Mouse (Mus musculus) kidney, postnatal 0 days (tissue): ENCODE measurements around the gene Brd3. TPM values are rescaled to one million over a fixed set of nuclear protein-coding genes. Genes with fewer than 3 reads are reported as not detected.
"Not testable (repeated sequence)": the region's sequence is repeated elsewhere in the genome, so short reads cannot be mapped to it uniquely, and the experiment has no call there.

Experiments
- ATAC-seq: fragments of 200-750 bp; cut with Nextera tagmentation; replicated peaks from 2 replicates; pipeline ENCODE4 v1.8.0; 2017; ENCODE audit warnings: low read depth, moderate number of reproducible peaks, moderate TSS enrichment, moderate library complexity; ENCODE audit not compliant: low FRiP score
- DNase-seq: peaks from one replicate; pipeline ENCODE4 v3.0.0-alpha.2; 2016; ENCODE audit warnings: low spot score
- H3K27ac ChIP-seq: fragments of 300-500 bp; sonication (generic); 2 replicates; pipeline ENCODE4 v1.5.1; 2014; ENCODE audit warnings: mild to moderate bottlenecking
- H3K27me3 ChIP-seq: fragments of 300-500 bp; sonication (generic); 2 replicates; pipeline ENCODE4 v1.6.1; 2014; ENCODE audit warnings: low read length, mixed read lengths; ENCODE audit not compliant: insufficient read depth
- H3K36me3 ChIP-seq: fragments of 300-500 bp; sonication (generic); 2 replicates; pipeline ENCODE4 v1.6.1; 2014; ENCODE audit warnings: low read length, mixed read lengths; ENCODE audit not compliant: insufficient read depth
- H3K4me1 ChIP-seq: fragments of 300-500 bp; sonication (generic); replicated peaks from 2 replicates; pipeline ENCODE4 v1.6.1; 2014; ENCODE audit warnings: antibody characterized with exemption, low read length, mixed read lengths; ENCODE audit not compliant: insufficient read depth
- H3K4me2 ChIP-seq: fragments of 300-500 bp; sonication (generic); 2 replicates; pipeline ENCODE4 v1.6.1; 2014; ENCODE audit warnings: mild to moderate bottlenecking, low read length, moderate library complexity, mixed read lengths
- H3K4me3 ChIP-seq: fragments of 300-500 bp; sonication (generic); replicated peaks from 2 replicates; pipeline ENCODE4 v1.5.1; 2014; ENCODE audit warnings: low read depth, low read length
- H3K9ac ChIP-seq: fragments of 300-500 bp; sonication (generic); 2 replicates; pipeline ENCODE4 v1.6.1; 2014; ENCODE audit warnings: low read depth, low read length
- H3K9me3 ChIP-seq: fragments of 300-500 bp; sonication (generic); replicated peaks from 2 replicates; pipeline ENCODE4 v1.6.1; 2016; ENCODE audit warnings: low read length, inconsistent platforms, mixed read lengths
- CTCF ChIP-seq: IDR thresholded peaks from 2 replicates; pipeline ENCODE4 v1.5.1; 2016; ENCODE audit warnings: antibody characterized with exemption, low read depth, mild to moderate bottlenecking, moderate library complexity
- WGBS: fragments of 180-500 bp; shearing (Covaris S2); extraction: QIAGEN DNeasy Blood & Tissue Kit; methylation state at CpG from one replicate; pipeline ENCODE4 v1.1.7; 2014; 5-methylcytosine and 5-hydroxymethylcytosine counted together
- polyA plus RNA-seq: library from polyadenylated mRNA; unstranded; fragments of >200 nt; fragmentation: Nextera tagmentation; extraction: Ambion mirVana; gene quantifications from 2 replicates; pipeline ENCODE4 v1.2.1, GENCODE M21; 2015

The Brd3 gene
- polyA plus RNA-seq, 1 experiment from 2014 or later, result 91.4 TPM

GRCm38 (mm10) chr2:27539336-27539735 lies 31.9 kb upstream of the Brd3 start:
- no peak for DNase-seq
- H3K4me3 ChIP-seq, result no peak overlapping the region
- TF ChIP-seq CTCF, result no peak
- peak overlapping the region; percentile 56; the same call in 1 of the 2 replicates for H3K4me2 ChIP-seq
- peak overlapping the region; percentile 58 for H3K27ac ChIP-seq
- ATAC-seq, result no peak
- 11% methylated on average over 5 of the region's 5 CpGs for WGBS
- H3K9me3 ChIP-seq, result no peaks in the 10 kb centered on the region
- H3K4me1 ChIP-seq, result peaks cover 12% of the 10 kb centered on the region; the same call in 1 of the 2 replicates
- no peak overlapping the region for H3K9ac ChIP-seq
- no peaks in the 10 kb centered on the region for H3K27me3 ChIP-seq
- H3K36me3 ChIP-seq, result peaks cover 18% of the 10 kb centered on the region

GRCm38 (mm10) chr2:27538455-27539330 lies 31.2 kb upstream of the Brd3 start:
- H3K4me1 ChIP-seq, result peaks cover 12% of the 10 kb centered on the region; the same call in 1 of the 2 replicates
- not testable (repeated sequence) for H3K27me3 ChIP-seq, H3K4me3 ChIP-seq, DNase-seq, H3K9ac ChIP-seq, H3K9me3 ChIP-seq, ATAC-seq
- H3K27ac ChIP-seq, result peak overlapping the region; percentile 58; the same call in 1 of the 2 replicates
- peak overlapping the region; percentile 56; the same call in 1 of the 2 replicates for H3K4me2 ChIP-seq
- WGBS, result 65% methylated on average over 5 of the region's 5 CpGs
- peaks cover 24% of the 10 kb centered on the region for H3K36me3 ChIP-seq
- TF ChIP-seq CTCF, result peak; percentile 17; the same call in 1 of the 2 replicates

GRCm38 (mm10) chr2:27518283-27518682 lies 10.8 kb upstream of the Brd3 start:
- Histone ChIP-seq H3K36me3 (peaks cover 36% of the 10 kb centered on the region), H3K9me3 (no peaks in the 10 kb centered on the region), H3K4me3 (no peak overlapping the region), H3K9ac (no peak overlapping the region), H3K27me3 (no peaks in the 10 kb centered on the region), H3K4me2 (no peak overlapping the region), H3K4me1 (peaks cover 19% of the 10 kb centered on the region; the same call in 1 of the 2 replicates), H3K27ac (no peak overlapping the region)
- peak; percentile 56 for TF ChIP-seq CTCF
- peak; percentile 18 for DNase-seq
- no peak for ATAC-seq
- 95% methylated on average over 3 of the region's 3 CpGs for WGBS

GRCm38 (mm10) chr2:27516289-27516688 lies 8.8 kb upstream of the Brd3 start:
- Histone ChIP-seq H3K4me1 (peaks cover 19% of the 10 kb centered on the region; the same call in 1 of the 2 replicates), H3K4me3 (peak overlapping the region; percentile 58), H3K27me3 (no peaks in the 10 kb centered on the region), H3K36me3 (peaks cover 27% of the 10 kb centered on the region), H3K4me2 (peak overlapping the region; percentile 88), H3K9me3 (no peaks in the 10 kb centered on the region), H3K9ac (peak overlapping the region; percentile 85), H3K27ac (no peak overlapping the region)
- no peak for DNase-seq
- WGBS, result 13% methylated on average over 1 of the region's 1 CpGs
- no peak for ATAC-seq
- TF ChIP-seq CTCF, result no peak

DNA sequence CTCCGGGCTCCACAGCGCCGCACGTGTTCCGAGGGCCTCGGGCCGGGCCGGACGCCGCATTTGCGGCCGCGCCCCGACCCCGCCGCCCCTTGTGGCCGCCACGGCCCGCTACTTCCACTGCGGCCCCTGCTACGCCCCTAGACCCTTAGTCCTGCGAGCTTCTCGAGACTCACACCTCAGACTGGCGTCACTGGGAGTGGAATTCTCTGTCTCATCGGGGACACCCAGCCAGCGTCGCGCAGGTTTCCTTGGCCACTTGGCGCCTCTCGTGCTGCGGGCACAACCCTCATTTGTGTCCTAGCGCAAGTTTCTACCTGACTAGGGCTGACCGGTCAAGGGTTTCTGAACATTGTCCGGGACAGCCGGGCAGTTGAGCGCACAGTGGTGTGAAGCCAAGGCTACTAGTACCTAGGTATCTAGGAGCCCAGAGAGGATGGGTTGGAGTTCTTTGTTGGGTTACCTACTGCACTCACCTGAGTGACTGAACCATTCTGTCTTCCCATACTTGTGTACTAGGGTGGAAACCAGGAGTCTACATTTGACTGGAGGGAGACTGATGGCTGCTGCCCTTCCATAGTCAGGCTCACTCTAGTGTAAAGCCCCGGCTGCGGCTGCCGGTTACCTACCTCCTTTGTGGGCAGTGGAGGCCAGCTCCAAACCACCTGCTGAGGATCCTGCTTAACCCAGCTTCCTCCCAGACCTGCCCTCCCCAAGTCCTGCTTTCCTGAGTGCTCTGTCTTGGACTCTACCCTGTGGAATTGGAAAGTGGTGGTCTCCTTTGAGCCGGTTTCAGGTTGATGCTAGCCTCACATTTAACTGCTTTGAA lies 8.1 kb upstream of the Brd3 start:
- peaks cover 19% of the 10 kb centered on the region for H3K36me3 ChIP-seq
- peak overlapping the region; percentile 92 for H3K27ac ChIP-seq
- no peaks in the 10 kb centered on the region for H3K9me3 ChIP-seq
- no peak for TF ChIP-seq CTCF
- peak overlapping the region; percentile 85 for H3K9ac ChIP-seq
- peak overlapping the region; percentile 88 for H3K4me2 ChIP-seq
- peak; percentile 37 for DNase-seq
- WGBS, result under 1% methylated on average over 40 of the region's 40 CpGs
- ATAC-seq, result peak; percentile 62
- peaks cover 19% of the 10 kb centered on the region; the same call in 1 of the 2 replicates for H3K4me1 ChIP-seq
- H3K27me3 ChIP-seq, result no peaks in the 10 kb centered on the region
- H3K4me3 ChIP-seq, result peak overlapping the region; percentile 58
